Mouse (Mus musculus) ovary, postnatal 36 days (tissue): ENCODE results near the gene Hsd3b2.
"Not testable (repeated sequence)": the region's sequence is repeated elsewhere in the genome, so short reads cannot be mapped to it uniquely, and the experiment has no call there.

Experiments
- DNase-seq: peaks from one replicate; pipeline ENCODE4 v3.0.0; 2022; ENCODE audit warnings: low spot score, mixed read lengths

Gene Hsd3b2

GRCm38 (mm10) chr3:98724376-98724775 is at the start of gene Hsd3b2:
Hsd3b2 (minus strand) TSS chr3:98724543.
- no peak for DNase-seq

DNA sequence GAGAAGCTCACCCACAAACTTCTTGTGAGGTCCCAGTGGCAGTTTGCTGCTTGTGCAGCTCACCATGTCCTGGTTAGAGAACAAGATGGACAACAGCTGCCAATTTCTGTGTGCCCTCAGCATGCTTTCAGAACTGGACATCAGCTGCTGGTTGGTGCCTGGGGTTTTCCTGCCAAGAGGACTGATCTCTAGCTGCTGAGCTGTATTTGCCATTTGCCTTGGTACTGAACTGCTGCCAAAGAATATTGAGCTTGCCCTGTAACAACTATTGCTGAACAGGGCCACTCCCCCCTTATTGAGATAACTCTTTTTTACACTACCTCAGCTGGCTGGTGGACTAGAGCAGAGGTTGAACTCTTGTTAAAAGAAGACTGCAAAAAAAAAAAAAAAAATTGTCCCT is 39.8 kb upstream of the Hsd3b2 start:
- no peak for DNase-seq

- DNase-seq = no peak
Observed at GRCm38 (mm10) chr3:98756836-98757235, 32.5 kb upstream of the Hsd3b2 start.

DNA sequence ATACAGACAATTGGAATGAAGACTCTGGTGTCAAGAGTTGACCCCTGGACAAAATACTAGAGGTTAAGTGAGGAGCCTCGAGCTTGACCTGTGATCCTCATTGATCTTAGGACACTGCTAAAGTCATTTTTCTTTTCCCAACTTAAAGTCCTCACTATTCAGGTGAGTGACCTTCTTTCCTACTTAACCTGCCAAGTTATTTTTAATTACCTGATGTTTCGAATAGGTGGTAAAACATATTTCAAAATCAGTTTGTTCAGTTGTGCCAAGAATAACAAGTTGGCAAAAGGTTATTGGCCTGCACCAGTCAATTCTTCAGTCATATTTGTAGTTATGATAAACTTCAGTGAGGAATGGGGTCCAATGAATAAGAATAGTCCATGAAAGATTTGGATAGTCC is 27.8 kb upstream of the Hsd3b2 start:
- no peak for DNase-seq

- not testable (repeated sequence) for DNase-seq
Observed at GRCm38 (mm10) chr3:98741043-98741442, 16.7 kb upstream of the Hsd3b2 start.

GRCm38 (mm10) chr3:98734340-98734739 is 10.0 kb upstream of the Hsd3b2 start:
- DNase-seq = no peak

DNA sequence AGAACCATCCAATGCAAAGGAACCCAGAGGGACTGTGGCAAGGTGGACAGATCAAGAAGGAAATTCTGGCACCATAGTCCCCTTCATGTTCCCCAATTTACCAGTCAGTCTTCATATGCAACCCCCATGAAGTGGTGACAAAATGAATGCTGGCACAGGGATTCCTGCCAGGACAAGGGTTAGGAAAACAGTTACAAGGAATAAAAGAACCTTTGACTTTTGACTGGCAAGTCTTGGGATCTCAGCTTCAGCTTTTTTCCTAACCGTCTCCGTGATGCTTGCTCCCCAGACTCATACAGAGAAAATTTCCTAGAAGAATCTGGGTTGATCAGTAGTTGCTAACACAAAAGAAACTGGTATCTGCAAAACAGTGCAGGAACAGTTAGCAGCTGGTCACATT is 9.4 kb upstream of the Hsd3b2 start:
- DNase-seq = no peak

DNA sequence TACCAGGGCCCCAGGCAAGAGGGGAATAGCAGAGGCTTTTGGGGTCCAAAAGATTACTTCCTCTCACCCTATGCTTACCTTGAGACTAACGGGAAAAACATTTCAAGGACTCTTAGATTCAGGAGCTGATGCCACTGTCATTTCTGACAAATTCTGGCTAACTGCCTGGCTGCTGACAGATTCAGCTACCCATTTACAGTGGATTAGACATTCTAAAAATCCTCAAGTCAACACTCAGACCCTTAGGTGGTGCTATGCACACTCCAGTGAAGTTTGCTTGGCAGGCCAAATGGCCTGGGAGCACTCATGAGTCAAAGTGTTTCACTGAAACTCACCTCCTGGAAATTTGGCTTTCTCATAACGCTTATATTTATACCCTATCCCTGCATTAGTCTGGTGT is 1.9 kb upstream of the Hsd3b2 start:
- no peak for DNase-seq

DNA sequence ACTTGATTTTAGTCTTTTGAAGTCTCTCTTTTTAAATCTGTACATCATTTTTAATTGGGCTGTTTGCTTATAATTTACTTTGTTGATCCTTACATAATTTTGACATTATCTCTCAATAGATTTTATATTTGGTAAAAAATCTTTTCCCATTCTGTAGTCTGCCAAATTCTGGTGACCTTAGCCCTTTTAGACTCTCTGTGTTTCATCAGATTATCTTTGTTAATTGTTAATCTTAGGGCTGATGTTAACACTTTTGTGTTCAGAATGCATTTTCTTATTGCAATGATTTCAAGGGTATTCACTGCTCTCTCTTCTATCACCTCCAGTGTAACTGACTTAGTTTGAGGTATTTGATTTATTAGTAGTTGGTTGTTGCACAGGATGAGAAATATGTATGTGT is 3.6 kb downstream of the Hsd3b2 start:
- no peak for DNase-seq

DNA sequence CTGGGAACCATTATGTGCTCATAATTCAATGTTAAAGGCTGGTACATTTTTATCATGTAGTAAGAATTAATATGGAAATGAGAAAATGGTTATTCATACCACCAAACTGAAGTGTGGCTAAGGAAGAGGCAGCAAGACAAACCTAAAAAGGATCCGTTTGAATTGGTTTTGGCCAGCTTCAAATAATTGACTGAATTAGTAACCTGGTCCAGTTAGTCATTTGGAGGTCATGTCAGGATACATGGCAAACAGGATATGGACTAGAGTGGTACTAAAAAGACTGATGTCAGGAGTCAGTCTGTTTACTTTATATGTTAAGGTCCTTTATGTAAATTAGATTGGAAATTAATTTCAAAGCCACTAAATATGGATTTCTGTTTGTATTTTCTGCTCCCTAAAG is 41.9 kb downstream of the Hsd3b2 start:
- DNase-seq = no peak

DNA sequence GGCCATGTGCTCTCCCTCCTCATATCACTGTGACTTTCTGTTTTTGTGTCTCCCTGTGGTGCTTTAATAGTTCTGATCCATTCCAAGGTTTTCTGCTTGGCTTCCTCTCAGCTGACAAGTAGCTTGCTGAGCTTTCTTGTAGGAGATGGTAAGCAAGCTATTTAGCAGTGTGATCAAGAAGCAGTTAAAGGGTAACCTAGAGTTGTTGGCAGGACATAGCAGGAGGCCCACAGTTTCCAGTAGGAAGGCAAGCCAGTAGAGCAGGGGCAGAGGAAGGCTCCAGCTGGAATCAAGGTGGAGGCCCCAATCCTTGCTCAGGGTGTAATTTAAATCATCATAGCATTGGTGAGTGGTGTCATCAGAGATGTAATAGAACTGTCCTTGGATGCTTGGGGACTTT is 43.6 kb downstream of the Hsd3b2 start:
- DNase-seq = no peak
